Mouse (Mus musculus): ENCODE results near the gene Tirap. TPM values are rescaled to one million over a fixed set of nuclear protein-coding genes. Genes with fewer than 3 reads are reported as not detected.

The Tirap gene
- total RNA-seq, 2 experiments from 2014 or later = 6.1 to 6.5 TPM

DNA sequence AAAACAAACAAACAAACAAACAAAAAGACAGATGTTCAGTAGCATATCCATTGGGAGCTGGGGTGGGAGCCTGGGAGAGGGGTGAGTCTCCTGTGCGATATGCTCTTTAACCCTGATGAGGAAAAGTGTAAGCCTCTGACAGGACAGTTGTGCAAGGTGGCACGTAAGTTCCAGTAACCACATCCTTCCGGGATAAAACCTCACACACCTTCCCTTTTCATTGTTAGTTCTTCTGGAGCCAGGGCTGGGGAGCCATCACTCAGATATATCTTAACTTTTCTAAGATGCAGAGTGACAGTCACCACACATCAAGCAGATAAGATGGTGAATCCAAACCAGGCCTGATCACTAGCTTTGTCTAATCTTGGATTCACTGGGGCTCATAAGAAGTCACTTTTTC is 6.0 kb downstream of the Tirap start:
- no peak for DNase-seq (ENCODE audit: low spot score)
- intact Hi-C loops (cut with DNase I) = no loop called here

DNA sequence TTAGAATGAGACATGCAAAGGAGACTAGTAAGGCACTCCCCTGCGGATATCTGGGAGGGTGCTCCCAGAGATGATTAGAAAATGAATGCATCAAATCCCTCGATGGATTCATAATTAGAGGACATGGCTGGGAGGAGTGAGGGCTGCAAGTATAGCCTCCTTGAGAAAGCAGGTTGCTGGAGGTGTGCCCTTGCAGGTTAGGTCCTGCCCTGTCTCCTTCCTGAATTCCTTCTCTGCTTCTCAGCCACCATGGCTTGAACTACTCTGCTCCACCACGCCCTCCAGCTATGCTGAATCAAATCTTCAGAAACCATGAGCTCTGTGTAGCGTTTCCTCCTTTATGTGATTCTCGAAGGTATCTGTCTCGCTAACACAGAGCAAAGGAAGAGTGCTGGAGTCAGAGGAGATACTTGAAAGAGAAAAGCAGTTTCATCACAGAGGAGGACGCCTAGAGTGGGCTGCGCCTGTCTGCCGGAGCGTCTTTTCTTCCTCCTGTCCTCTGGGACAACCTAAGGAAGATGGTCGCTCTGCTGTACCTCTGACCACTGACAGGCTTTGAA is 7.0 kb downstream of the Tirap start:
- intact Hi-C loops (cut with DNase I) = no loop called here
- no peak for DNase-seq (ENCODE audit: low spot score)

- intact Hi-C loops (cut with DNase I) = no loop called here
- DNase-seq (ENCODE audit: low spot score) = no peak
Observed at GRCm38 (mm10) chr9:35188700-35189099, 11.4 kb downstream of the Tirap start.

DNA sequence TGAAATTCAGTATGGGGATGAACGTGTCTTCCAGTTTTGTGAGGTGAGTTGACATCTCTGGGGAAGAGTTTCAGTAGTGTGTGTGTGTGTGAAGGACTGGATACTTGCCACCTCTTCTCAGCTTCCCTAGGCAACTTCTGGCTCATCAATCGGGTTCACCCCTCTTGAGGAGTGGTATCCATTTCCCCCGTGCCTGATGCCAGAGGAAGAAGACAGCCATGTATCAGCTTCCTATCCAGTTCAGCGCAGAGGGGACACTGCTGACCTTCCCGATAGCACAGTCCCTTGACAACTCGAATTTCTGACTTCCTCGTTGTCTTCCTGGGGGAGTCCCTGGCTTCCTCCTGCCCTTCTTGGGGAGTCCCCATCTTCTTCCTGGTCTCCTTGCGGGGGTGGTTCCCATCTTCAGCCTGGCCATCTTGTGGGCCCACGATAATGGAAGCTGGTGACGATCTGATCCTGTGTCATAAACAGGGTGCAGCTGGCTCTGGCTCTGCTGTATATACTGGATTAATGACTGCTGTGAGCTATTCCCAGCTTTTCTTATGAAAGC is 12.7 kb downstream of the Tirap start:
- intact Hi-C loops (cut with DNase I) = no loop called here
- DNase-seq (ENCODE audit: low spot score) = no peak

DNA sequence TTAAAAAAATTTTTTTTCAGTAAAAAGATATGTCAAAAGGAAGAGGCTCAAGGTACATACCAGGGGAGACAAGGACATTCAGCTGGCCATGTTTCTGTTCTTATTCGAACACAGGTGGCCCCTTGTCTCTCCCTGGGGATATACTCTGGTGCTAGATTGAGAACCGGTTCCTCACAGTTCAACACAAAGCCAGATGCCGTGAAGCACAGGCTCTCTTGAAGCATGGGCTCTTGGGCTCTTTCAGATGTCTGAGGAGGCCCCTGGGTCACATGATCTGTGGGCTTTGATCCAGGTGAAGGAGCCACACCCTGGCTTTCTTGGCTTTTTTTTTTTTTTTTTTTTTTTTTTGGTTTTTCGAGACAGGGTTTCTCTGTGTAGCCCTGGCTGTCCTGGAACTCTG is 13.7 kb downstream of the Tirap start:
- no peak for DNase-seq (ENCODE audit: low spot score)
- intact Hi-C loops (cut with DNase I) = no loop called here

- intact Hi-C loops (cut with DNase I) = no loop called here
Observed at GRCm38 (mm10) chr9:35183359-35183758, 16.7 kb downstream of the Tirap start.

GRCm38 (mm10) chr9:35182832-35183231 is 17.3 kb downstream of the Tirap start:
- DNase-seq (ENCODE audit: low spot score) = no peak
- intact Hi-C loops (cut with DNase I) = no loop called here

More at GRCm38 (mm10) chr9:35183359-35183758, 16.7 kb downstream of the Tirap start:
- no peak for DNase-seq (ENCODE audit: low spot score)

- intact Hi-C loops (cut with DNase I) = loop anchor here (5.0 kb wide), 1 partner anchor 36 kb away; the partner anchor contains the start of gene Foxred1
Observed at GRCm38 (mm10) chr9:35176124-35176659, 23.9 kb downstream of the Tirap start.

DNA sequence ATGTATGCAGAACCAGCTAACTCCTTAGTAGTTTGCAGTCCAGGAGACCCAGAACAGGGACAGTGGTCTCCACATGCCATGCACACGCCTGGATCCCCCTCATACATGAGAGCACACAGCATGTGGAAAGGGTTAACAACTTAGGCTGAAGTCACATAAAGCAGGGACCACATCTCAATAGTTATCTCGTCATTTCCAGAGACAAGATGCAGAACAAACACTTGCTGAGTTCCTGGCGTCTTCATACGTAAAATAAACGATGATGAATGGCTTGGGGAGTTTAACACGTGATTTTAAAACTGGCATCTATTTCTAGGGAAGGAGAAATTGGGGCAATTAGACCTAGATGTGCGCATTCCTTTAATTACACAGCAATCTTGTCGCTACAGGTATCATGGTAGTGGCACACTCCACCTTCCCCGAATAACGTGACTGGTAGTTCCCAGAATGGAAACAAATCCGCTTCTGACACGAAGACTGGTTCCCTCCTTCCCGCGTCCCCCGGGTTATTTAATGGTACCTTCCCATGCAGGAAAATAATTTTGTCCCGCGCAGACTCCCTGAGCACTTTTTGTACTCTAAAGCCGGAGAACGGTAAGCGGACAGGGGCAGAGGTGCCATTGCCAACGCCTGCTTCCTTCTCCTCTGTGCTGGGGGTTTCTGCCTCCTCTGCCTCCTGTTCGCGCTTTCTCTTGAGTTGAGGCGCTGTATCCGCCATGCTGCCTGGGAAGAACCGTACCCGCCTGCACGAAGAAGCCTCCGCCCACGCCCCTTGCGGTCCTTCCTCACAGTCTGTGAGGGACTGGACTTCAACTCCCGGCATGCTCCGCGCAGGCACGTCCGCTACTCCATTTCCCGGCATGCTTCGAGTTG is 24.6 kb downstream of the Tirap start, which contains the start of gene Dcps:
Gene Dcps, minus strand, starts transcription at position 811 of the 873 bp plus-strand sequence.
- DNase-seq (ENCODE audit: low spot score) = peak; percentile 83
- intact Hi-C loops (cut with DNase I) = loop anchor here (5.0 kb wide), 1 partner anchor 37 kb away; the partner anchor contains the start of gene Foxred1

More at GRCm38 (mm10) chr9:35176124-35176659, 23.9 kb downstream of the Tirap start:
- no peak for DNase-seq (ENCODE audit: low spot score)

DNA sequence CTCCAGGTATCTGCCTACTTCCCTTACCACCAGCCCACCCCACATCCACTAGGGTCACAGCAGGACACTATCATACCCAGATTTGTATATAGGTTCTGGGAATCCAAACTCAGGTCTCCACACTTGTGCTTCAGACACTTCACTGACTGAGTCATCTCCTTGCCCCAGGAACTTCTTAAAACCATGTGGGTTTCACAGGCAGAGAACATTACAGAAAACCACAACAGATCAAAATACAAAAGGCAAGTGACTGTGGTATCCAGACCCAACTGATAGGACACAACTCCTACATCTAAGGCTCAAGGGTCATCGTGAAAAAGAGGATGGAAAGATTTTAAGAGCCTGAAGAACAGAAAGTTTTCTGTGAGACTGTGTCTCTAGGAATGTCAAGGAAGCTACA is 26.8 kb downstream of the Tirap start:
- no peak for DNase-seq (ENCODE audit: low spot score)
- intact Hi-C loops (cut with DNase I) = no loop called here

GRCm38 (mm10) chr9:35170071-35170470 is 30.0 kb downstream of the Tirap start:
- intact Hi-C loops (cut with DNase I) = no loop called here
- no peak for DNase-seq (ENCODE audit: low spot score)

- intact Hi-C loops (cut with DNase I) = loop anchor here (1.0 to 10.0 kb wide), 4 partner anchors 137 to 412 kb away; no protein-coding TSS in a partner anchor
- no peak for DNase-seq (ENCODE audit: low spot score)
Observed at GRCm38 (mm10) chr9:35166798-35167635, 33.1 kb downstream of the Tirap start.

DNA sequence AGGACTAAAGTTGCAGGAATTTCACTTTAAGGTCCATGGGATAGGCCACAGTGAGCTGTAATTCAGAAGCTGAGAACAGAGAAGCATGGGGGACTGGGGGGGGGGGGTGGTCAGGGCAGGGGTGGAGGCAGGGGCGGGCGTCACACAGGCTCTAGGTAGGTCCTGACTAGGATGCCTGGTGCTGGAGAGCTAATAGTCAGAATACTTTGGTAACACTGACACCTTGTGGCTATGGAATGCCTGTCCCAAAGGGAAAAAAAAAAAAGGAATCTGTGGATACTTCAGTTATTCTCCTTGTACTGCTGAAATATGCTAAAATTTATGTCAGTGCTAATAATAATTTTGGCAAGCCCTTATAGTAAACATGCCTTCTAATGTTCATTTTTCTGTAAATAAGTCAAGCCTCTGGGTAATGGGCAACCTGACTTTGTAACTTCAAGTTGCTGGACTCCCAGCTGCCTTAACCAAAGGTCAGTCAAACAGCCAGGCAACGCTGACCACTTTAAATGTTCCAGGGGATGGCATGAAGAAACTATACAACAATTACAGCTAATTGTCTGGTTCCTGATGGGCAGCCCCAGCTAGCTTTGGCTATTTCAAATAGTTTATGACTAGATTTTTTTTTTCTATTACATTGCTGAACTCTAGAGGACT is 33.8 kb downstream of the Tirap start:
- no peak for DNase-seq (ENCODE audit: low spot score)

GRCm38 (mm10) chr9:35164142-35164874 is 35.8 kb downstream of the Tirap start:
- no peak for DNase-seq (ENCODE audit: low spot score)
- intact Hi-C loops (cut with DNase I) = loop anchor here (2.0 to 10.0 kb wide), 4 partner anchors 47 to 668 kb away; partner anchors contain the start of gene St3gal4

More for the DNA sequence above, 33.8 kb downstream of the Tirap start:
- intact Hi-C loops (cut with DNase I) = loop anchor here (1.0 to 10.0 kb wide), 4 partner anchors 136 to 411 kb away; no protein-coding TSS in a partner anchor

- DNase-seq (ENCODE audit: low spot score) = peak; percentile 61
- intact Hi-C loops (cut with DNase I) = loop anchor here (5.0 to 10.0 kb wide), 3 partner anchors 46 to 408 kb away; partner anchors contain the start of gene St3gal4
Observed at GRCm38 (mm10) chr9:35163011-35163690, 36.9 kb downstream of the Tirap start.

GRCm38 (mm10) chr9:35161721-35162120 is 38.4 kb downstream of the Tirap start:
- DNase-seq (ENCODE audit: low spot score) = no peak
- intact Hi-C loops (cut with DNase I) = loop anchor here (5.0 to 10.0 kb wide), 3 partner anchors 44 to 407 kb away; partner anchors contain the start of gene St3gal4

GRCm38 (mm10) chr9:35160662-35161061 is 39.4 kb downstream of the Tirap start:
- DNase-seq (ENCODE audit: low spot score) = no peak
- intact Hi-C loops (cut with DNase I) = loop anchor here (5.0 to 10.0 kb wide), 3 partner anchors 43 to 406 kb away; partner anchors contain the start of gene St3gal4

Data from heart, postnatal 25 days (tissue).